Mouse (Mus musculus) A20 (cell line): ENCODE results near the gene Tarsl2.

Source experiments
- DNase-seq: peaks from one replicate; pipeline ENCODE4 v3.0.0-alpha.2; 2011; ENCODE audit warnings: low read depth, low spot score

Gene Tarsl2

GRCm38 (mm10) chr7:65735261-65735660 lies 90.6 kb downstream of the Tarsl2 start:
- no peak for DNase-seq

GRCm38 (mm10) chr7:65737286-65738040 lies 92.8 kb downstream of the Tarsl2 start:
- DNase-seq = no peak
